Mouse (Mus musculus) midbrain, embryonic 12.5 days (tissue): ENCODE data around the gene Fpgs. TPM values are rescaled to one million over a fixed set of nuclear protein-coding genes. Genes with fewer than 3 reads are reported as not detected.

ENCODE experiments used
- ATAC-seq: fragments of 200-750 bp; cut with Nextera tagmentation; 2 replicates; pipeline ENCODE4 v1.8.0; 2017; ENCODE audit warnings: low read depth, moderate TSS enrichment, moderate library complexity; ENCODE audit not compliant: low FRiP score
- H3K27ac ChIP-seq: fragments of 300-500 bp; sonication (generic); replicated peaks from 2 replicates; pipeline ENCODE4 v1.5.1; 2016; ENCODE audit warnings: mild to moderate bottlenecking
- H3K27me3 ChIP-seq: fragments of 300-500 bp; sonication (generic); 2 replicates; pipeline ENCODE4 v1.6.1; 2016; ENCODE audit warnings: mild to moderate bottlenecking
- H3K36me3 ChIP-seq: fragments of 300-500 bp; sonication (generic); 2 replicates; pipeline ENCODE4 v1.6.1; 2016
- H3K4me1 ChIP-seq: fragments of 300-500 bp; sonication (generic); 2 replicates; pipeline ENCODE4 v1.6.1; 2016
- H3K4me2 ChIP-seq: fragments of 300-500 bp; sonication (generic); replicated peaks from 2 replicates; pipeline ENCODE4 v1.6.1; 2016; ENCODE audit warnings: mild to moderate bottlenecking, moderate library complexity
- H3K4me3 ChIP-seq: fragments of 300-500 bp; sonication (generic); 2 replicates; pipeline ENCODE4 v1.5.1; 2016; ENCODE audit warnings: mild to moderate bottlenecking
- H3K9ac ChIP-seq: fragments of 300-500 bp; sonication (generic); replicated peaks from 2 replicates; pipeline ENCODE4 v1.6.1; 2016; ENCODE audit warnings: mild to moderate bottlenecking, moderate library complexity
- H3K9me3 ChIP-seq: fragments of 300-500 bp; sonication (generic); 2 replicates; pipeline ENCODE4 v1.6.1; 2016; ENCODE audit warnings: mild to moderate bottlenecking
- WGBS: fragments of 180-500 bp; shearing (Covaris S2); methylation state at CpG from one replicate; pipeline ENCODE4 v1.1.7; 2016; 5-methylcytosine and 5-hydroxymethylcytosine counted together
- microRNA counts: library from miRNA; unstranded; fragments of <30 nt; microRNA quantifications from one replicate; lab custom pipeline; 2017
- microRNA-seq: library from miRNA; unstranded; fragments of <30 nt; microRNA quantifications from one replicate; pipeline ENCODE4, GENCODE M21; 2017
- polyA plus RNA-seq: library from polyadenylated mRNA; unstranded; fragments of >200 nt; fragmentation: Nextera tagmentation; extraction: Ambion mirVana; gene quantifications from 2 replicates; pipeline ENCODE4 v1.2.1, GENCODE M21; 2016

The Fpgs gene
- polyA plus RNA-seq, 1 experiment from 2014 or later = 19.1 TPM

- peaks cover 5% of the 10 kb centered on the region; the same call in 1 of the 2 replicates for H3K4me1 ChIP-seq
- H3K36me3 ChIP-seq = no peaks in the 10 kb centered on the region
- no peak overlapping the region for H3K4me2 ChIP-seq
- H3K9ac ChIP-seq = no peak overlapping the region
- ATAC-seq = no peak
- no peaks in the 10 kb centered on the region for H3K27me3 ChIP-seq
- 88% methylated on average over 1 of the region's 1 CpGs for WGBS
- no peaks in the 10 kb centered on the region for H3K9me3 ChIP-seq
- H3K27ac ChIP-seq = no peak overlapping the region
- H3K4me3 ChIP-seq = no peak overlapping the region
Measured at GRCm38 (mm10) chr2:32639632-32640031, 64.3 kb downstream of the Fpgs start.

DNA sequence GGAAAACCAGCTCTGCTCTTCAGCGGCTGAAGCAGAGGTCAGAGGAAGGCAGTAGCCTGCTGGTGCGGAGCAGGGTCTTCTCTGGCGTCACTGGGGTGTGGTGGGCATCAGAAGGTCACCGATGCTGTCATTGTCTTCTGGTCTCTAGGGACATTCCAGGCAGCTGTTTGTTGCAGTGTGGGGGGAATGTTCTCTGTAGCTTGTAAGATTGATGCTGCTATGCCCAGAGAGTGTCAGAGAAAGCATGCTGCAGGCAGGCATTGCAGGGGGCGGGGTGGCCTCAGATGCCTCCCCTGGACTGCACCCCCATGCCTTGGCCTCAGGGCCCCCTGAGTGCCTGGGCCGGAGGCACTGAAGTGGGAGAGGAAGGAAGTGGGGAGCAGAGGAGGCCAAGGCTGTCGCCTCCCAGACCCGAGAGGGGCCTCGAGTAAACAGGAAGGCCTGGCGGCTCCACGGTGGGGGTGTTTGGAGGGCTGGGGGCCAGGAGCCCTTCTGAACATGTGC, 66.1 kb downstream of the Fpgs start:
- no peak overlapping the region for H3K4me2 ChIP-seq
- WGBS = 49% methylated on average over 11 of the region's 11 CpGs
- H3K27me3 ChIP-seq = no peaks in the 10 kb centered on the region
- no peak overlapping the region for H3K4me3 ChIP-seq
- H3K4me1 ChIP-seq = peaks cover 5% of the 10 kb centered on the region; the same call in 1 of the 2 replicates
- no peak for ATAC-seq
- no peak overlapping the region for H3K27ac ChIP-seq
- no peaks in the 10 kb centered on the region for H3K9me3 ChIP-seq
- 0 out of 2 replicates have a peak, but pooled peaks cover 4% of the 10 kb centered on the region for H3K36me3 ChIP-seq
- no peak overlapping the region for H3K9ac ChIP-seq

DNA sequence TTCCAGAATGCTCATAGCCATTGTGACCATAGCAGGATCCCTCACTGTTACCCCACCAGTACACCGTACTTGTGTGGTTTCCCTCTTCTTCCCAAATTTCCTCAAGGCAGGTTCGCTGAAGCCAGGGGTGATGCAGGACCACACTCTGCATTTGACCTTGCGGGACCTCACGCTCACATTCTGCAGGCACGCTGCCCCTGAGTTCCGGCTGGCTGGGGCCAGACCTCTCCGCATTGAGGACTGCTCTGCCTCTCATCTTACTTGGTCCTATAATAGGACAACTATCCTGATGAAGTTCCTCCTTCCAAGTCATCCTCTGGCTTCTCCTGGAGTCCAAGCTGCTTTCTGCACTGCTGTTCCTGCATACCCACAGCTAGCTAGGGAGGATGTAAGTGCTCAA, 67.3 kb downstream of the Fpgs start:
- Histone ChIP-seq H3K27me3 (no peaks in the 10 kb centered on the region), H3K4me1 (peaks cover 12% of the 10 kb centered on the region; the same call in 1 of the 2 replicates), H3K36me3 (0 out of 2 replicates have a peak, but pooled peaks cover 4% of the 10 kb centered on the region), H3K27ac (no peak overlapping the region), H3K9ac (no peak overlapping the region), H3K4me3 (no peak overlapping the region), H3K4me2 (no peak overlapping the region), H3K9me3 (no peaks in the 10 kb centered on the region)
- 91% methylated on average over 7 of the region's 7 CpGs for WGBS
- ATAC-seq = no peak

- no peak overlapping the region for H3K4me2 ChIP-seq
- no peak for ATAC-seq
- no peaks in the 10 kb centered on the region for H3K9me3 ChIP-seq
- H3K4me3 ChIP-seq = no peak overlapping the region
- no peak overlapping the region for H3K9ac ChIP-seq
- peaks cover 19% of the 10 kb centered on the region for H3K4me1 ChIP-seq
- no peaks in the 10 kb centered on the region; the same call in 1 of the 2 replicates for H3K27me3 ChIP-seq
- WGBS = 86% methylated on average over 10 of the region's 10 CpGs
- no peak overlapping the region; the same call in 1 of the 2 replicates for H3K27ac ChIP-seq
- H3K36me3 ChIP-seq = 0 out of 2 replicates have a peak, but pooled peaks cover 4% of the 10 kb centered on the region
Measured at GRCm38 (mm10) chr2:32634277-32635105, 69.5 kb downstream of the Fpgs start.

DNA sequence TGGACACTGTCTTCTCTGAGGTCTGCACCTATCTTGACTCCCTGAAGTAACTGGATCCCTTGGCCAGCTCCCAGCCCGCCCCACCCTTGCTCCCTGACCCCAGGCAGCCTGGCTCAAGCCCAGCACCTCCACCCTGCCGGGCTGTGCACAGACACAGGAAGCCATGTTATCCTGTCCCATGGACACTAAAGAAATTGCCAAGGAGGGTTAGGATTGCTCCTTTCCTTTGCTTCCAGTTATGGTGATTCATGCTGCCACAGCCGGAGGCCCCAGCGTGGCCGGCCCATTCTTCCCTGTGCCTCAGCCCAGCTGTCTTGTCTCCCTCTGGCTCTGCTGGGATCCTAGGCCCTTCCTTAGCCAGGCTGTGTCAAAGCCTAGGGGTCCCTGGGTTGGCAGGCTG, 70.3 kb downstream of the Fpgs start:
- H3K4me2 ChIP-seq = no peak overlapping the region
- H3K4me3 ChIP-seq = no peak overlapping the region
- H3K27me3 ChIP-seq = no peaks in the 10 kb centered on the region; the same call in 1 of the 2 replicates
- H3K36me3 ChIP-seq = 0 out of 2 replicates have a peak, but pooled peaks cover 4% of the 10 kb centered on the region
- H3K9me3 ChIP-seq = no peaks in the 10 kb centered on the region
- no peak for ATAC-seq
- H3K4me1 ChIP-seq = peaks cover 27% of the 10 kb centered on the region
- 81% methylated on average over 5 of the region's 5 CpGs for WGBS
- no peak overlapping the region for H3K27ac ChIP-seq
- no peak overlapping the region for H3K9ac ChIP-seq

MicroRNAs within 50 kb of the gene (microRNA counts, 519-probe panel; counts per million panel counts)
- microRNA mmu-miR-1954 (lab: Ali Mortazavi, UCI) = not detected
- microRNA mmu-miR-2861 (lab: Ali Mortazavi, UCI) = not detected

Small RNAs within 50 kb of the gene (microRNA-seq; reads per million reads assigned to microRNA genes)
- gene Gm47291 (not detected), gene Mir1954 (not detected), gene Mir2861 (not detected), gene Mir3960 (not detected), gene Mir8093 (not detected)

Other genes with a start within 250 kb of the Fpgs start
- gene Fam102a, start 168.8 kb downstream of the Fpgs start, polyA plus RNA-seq = 9.4 and 10.1 TPM in 2 replicates
- 109 and 121 TPM in 2 replicates for gene Dpm2, start 133.3 kb downstream of the Fpgs start, polyA plus RNA-seq
- 2.7 and 3.1 TPM in 2 replicates for gene Pip5kl1, start 129.3 kb downstream of the Fpgs start, polyA plus RNA-seq
- 0.16 and 0.56 TPM in 2 replicates for gene 9430097D07Rik, start 128.5 kb downstream of the Fpgs start, polyA plus RNA-seq
- 16.1 and 17.9 TPM in 2 replicates for gene St6galnac4, start 117.0 kb downstream of the Fpgs start, polyA plus RNA-seq
- 10.6 and 11.2 TPM in 2 replicates for gene St6galnac6, start 104.4 kb downstream of the Fpgs start, polyA plus RNA-seq
- 31.6 and 34.7 TPM in 2 replicates for gene Ak1, start 82.4 kb downstream of the Fpgs start, polyA plus RNA-seq
- gene Eng, start 57.5 kb downstream of the Fpgs start, polyA plus RNA-seq = 27.7 and 29.5 TPM in 2 replicates
- gene Cdk9, start 8.9 kb upstream of the Fpgs start, polyA plus RNA-seq = 99.3 and 103 TPM in 2 replicates
- gene Sh2d3c, start 16.9 kb upstream of the Fpgs start, polyA plus RNA-seq = 34.6 and 41.1 TPM in 2 replicates
- 2.8 and 3.5 TPM in 2 replicates for gene 6330409D20Rik, start 36.9 kb upstream of the Fpgs start, polyA plus RNA-seq
- gene Tor2a, start 53.1 kb upstream of the Fpgs start, polyA plus RNA-seq = 50.2 and 53.4 TPM in 2 replicates
- gene Ttc16, start 71.5 kb upstream of the Fpgs start, polyA plus RNA-seq = 0.20 and 0.43 TPM in 2 replicates
- 2.6 and 4.6 TPM in 2 replicates for gene Ptrh1, start 71.6 kb upstream of the Fpgs start, polyA plus RNA-seq
- 0.64 and 1.3 TPM in 2 replicates for gene Cfap157, start 80.3 kb upstream of the Fpgs start, polyA plus RNA-seq
- gene Stxbp1, start 143.1 kb upstream of the Fpgs start, polyA plus RNA-seq = 80.3 and 83.2 TPM in 2 replicates
- gene Fam129b, start 172.0 kb upstream of the Fpgs start, polyA plus RNA-seq = 27.0 and 29.1 TPM in 2 replicates